Mouse (Mus musculus): ENCODE results near the gene Slc24a3.

DNA sequence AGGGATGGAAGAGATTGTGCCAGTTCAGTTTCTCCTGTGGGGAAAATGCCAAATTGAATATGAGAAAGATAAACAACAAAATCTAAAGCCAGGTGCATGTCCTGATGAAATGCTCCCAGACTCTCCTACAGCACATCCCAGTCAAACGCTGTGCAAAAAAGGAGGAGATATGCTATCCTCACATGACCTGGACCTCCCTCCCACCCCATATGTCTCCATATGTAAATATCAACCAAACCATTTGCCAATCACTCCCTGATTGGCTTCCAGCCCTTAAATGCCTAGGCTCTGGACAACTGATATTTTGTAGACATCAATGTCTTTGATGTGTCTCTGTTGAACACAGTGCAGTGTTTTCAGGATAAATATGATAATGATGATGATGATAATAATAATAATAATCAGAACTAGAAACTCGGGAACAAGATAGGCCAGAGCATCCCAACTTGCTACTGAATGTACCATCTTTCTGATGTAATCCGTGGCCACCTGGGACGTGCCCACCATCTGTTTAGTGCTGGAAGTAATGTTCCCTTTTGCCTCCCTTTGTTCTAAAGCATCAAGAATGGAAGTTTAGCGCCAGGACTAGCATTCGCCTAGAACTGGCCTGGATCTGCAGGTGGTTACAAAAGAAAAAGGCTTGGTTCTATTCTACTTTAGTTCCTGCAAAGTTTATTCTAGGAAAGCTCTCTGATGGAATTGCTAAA, 190.8 kb downstream of the Slc24a3 start:
- no peak for TF ChIP-seq GATA1 (IDR thresholded peaks at IDR 0.05; ENCODE audit: borderline replicate concordance, low read length)
- no peak for TF ChIP-seq FLI1 (IDR thresholded peaks at IDR 0.05; ENCODE audit: low read length)
